Mouse (Mus musculus): ENCODE results near the gene Iqgap1.

The Iqgap1 gene

DNA sequence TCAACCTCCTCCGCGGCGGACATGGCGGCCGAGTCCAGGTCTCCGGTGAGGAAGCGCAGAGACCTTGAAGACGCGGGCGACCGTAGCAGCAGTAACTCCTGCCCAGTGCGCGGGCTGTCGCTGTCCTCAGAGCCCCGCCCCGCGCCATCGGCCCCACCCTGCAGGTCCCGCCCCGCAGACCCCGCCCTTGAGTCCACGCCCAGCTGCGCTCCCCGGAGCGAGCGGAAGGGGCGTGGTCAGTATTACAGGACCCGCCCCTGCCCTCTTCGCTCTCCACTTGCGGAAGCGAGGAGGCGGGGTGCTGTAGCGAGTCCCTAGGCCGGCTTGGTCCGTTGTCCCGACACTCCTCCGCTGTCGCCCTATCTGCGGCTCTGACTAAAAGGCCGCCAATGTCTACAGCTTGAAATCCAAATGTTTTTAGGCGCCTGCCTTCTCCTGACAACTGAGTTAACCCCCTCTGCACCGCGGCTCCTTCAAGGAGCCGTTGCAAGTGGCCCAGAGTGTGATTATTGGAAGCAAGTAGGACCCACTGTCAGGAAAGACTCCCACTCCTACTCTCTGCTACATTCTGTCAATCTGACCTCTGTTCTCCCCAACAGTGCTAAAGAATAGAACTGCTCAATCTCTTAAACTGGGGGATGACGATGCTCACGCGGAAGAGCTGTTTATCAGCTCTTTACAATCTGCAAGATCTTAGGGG is 22.5 kb downstream of the Iqgap1 start:
- DNase-seq (ENCODE audit: extremely low spot score): peak; percentile 99

GRCm38 (mm10) chr7:80802412-80803160 is 23.2 kb downstream of the Iqgap1 start:
- no peak for DNase-seq (ENCODE audit: extremely low spot score)

GRCm38 (mm10) chr7:80799307-80799706 is 26.5 kb downstream of the Iqgap1 start:
- DNase-seq (ENCODE audit: extremely low spot score): no peak

GRCm38 (mm10) chr7:80796805-80797567 is 28.8 kb downstream of the Iqgap1 start:
- no peak for DNase-seq (ENCODE audit: extremely low spot score)

DNA sequence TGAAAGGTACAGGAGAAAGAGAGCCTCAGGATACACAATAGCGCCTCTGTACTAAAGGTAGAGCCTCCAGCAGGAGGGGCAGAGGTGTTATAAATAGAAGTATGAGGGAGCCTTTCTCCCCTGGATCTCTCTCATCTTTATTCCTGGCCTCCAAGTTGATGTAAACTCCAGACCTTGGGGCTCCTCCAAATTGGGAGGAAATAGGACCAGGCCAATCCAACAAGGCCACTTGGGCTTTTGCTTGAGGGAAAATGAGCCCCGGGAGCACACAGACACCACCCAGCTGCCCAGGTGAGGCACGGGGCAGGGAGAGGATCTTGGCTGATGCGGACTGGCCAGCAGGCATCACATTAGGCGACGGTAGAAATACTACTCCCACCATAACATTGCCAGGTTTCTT is 29.5 kb downstream of the Iqgap1 start:
- no peak for DNase-seq (ENCODE audit: extremely low spot score)

DNA sequence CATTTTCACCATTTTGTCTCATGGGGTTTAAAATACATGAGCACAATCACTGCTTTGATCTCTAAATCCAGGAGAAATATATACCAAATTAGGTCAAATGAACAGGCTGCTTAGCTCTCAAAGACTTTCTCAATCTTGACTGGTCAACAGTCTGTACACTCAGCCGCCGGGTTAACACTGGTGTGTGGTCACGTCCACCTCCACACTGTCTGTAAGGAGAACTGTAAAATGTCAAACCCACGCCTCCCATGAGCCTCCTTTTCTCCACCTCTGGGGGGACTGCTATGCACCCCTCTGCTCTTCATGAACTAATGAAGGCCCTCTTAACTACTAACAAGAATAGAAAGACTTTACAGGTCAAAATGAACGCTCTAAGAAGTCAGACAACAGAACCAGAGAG is 36.2 kb downstream of the Iqgap1 start:
- no peak for DNase-seq (ENCODE audit: extremely low spot score)

DNA sequence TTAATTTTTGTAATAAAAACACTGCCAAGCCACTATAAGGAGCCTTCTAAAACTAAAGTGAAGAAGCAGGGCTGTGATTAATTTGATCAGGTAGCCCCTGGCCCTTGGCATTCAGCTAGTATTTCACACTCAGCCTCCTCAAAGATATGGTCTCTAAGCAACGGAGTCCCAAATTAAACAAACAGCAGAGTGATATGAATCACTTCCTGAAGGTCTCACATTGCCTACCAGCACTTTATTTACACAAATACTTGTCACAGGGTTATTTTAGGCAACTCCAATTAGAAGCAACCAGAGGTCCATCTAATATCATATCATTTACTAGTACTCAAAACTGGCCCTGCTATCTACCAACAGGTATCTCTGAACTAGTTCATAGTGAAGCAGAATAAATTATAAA is 36.7 kb downstream of the Iqgap1 start:
- DNase-seq (ENCODE audit: extremely low spot score): no peak

DNA sequence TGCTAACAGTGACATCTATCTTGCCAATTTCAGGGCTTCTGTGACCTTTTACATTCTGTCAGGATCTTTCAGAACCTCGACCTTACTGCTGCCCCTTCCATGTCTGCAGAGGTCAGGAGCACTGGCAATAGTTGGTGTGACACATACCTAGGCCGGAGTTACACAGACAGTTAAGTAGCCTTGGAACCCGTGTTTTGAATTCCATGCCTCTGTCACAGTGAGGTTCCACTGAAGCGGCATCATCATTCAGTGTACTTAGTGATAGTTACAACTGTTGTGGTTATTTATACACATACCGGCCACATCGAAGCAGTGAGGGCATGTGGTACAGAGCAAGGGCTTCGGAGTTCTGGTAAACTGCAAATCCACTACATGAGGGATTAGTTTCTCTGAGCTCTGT is 37.8 kb downstream of the Iqgap1 start:
- no peak for DNase-seq (ENCODE audit: extremely low spot score)

DNA sequence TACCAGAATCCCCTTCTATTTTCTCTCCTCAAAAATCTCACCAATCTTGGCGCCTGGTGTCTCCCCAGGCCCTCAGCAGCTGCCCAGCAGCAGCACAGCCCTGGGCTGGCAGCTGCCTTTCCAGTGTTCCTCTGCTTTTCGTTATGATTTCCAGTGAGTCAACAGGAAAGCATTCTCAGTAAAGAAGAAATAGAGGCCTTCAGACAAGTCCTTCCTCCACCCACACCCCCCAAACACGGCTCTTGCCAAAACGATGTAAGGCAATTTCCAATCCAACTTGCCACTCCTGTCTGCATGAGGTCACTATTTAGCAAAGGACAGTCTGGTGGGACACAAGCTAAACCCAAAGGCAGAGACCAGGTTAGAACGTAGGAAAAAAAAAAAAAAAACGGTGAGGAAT is 39.0 kb downstream of the Iqgap1 start:
- DNase-seq (ENCODE audit: extremely low spot score): no peak

- DNase-seq (ENCODE audit: extremely low spot score): no peak
Measured at GRCm38 (mm10) chr7:80783841-80784240, 41.9 kb downstream of the Iqgap1 start.

- no peak for DNase-seq (ENCODE audit: extremely low spot score)
Measured at GRCm38 (mm10) chr7:80782155-80783109, 43.3 kb downstream of the Iqgap1 start.

GRCm38 (mm10) chr7:80781444-80782120 is 44.2 kb downstream of the Iqgap1 start:
- DNase-seq (ENCODE audit: extremely low spot score): no peak

DNA sequence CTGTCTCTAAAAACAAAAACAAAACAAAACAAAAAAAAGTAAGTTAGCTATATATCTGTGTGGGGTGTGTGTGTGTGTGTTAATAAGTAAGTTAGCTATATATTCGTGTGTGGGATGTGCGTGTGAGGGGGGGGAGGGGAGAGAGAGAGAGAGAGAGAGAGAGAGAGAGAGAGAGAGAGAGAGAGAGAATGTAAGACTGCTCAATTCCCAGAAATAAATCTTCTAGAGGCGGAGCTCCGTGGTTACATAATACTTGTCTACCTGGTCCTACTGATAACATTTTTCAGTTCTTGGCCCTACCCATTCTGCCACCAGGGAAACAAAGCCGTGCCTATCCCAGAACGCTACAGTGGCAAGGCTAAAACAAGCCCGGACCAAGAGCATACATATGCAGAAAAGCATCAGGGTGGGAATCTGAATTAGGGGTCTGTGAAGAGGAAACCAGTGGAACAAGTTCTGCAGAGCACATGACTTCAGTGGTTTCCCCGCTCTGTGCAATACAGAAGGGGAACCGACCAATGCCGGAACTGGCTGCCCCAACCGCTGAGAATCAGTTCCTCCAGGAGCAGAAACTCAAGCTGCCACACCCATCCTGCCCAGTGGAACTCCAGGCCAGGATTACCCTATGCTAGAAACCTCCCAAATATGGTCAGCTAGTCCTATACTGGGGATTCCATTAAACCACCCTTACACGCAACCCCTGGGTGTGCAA is 46.7 kb downstream of the Iqgap1 start:
- DNase-seq (ENCODE audit: extremely low spot score): no peak

DNA sequence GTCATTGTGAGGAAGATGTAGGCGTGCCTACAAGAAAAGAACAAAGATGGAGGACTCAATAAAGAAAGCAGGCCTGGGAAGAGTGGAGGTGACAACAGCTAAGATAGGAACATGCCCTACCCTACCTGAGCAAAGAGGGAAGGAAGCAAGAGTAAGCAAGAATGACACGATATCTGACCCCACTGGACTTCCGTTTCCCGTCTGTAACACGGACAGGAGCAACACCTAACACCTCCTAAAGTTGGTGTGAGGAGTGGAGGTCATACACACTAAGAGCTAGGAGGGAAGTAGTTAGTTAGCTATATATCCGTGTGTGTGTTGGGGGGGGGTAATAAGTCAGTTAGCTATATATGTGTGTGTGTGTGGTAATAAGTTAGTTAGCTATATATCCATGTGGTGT is 47.4 kb downstream of the Iqgap1 start:
- no peak for DNase-seq (ENCODE audit: extremely low spot score)

- DNase-seq (ENCODE audit: extremely low spot score): no peak
Measured at GRCm38 (mm10) chr7:80777151-80777550, 48.6 kb downstream of the Iqgap1 start.

- DNase-seq (ENCODE audit: extremely low spot score): no peak
Measured at GRCm38 (mm10) chr7:80776090-80776489, 49.7 kb downstream of the Iqgap1 start.

DNA sequence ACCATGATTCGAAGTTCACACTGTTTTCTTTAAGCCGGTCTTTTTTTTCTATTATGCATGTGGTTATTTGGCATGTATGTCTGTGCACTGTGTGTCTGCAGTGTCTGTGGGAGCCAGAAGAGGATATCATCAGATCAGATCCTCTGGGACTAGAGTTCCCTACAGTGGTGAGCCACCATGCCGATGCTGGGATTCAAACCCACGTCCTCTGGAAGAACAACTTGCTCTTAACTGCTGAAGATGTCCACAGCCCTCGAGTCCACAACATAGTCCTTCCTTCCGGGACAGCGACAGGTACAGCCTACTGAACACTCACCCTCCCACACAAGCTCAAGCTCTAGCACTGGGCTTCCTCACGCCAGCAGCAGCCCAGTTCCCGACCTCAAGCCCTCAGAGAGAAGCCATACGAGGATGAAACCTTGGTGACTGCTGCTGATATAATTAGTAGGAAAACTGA is 50.3 kb downstream of the Iqgap1 start:
- DNase-seq (ENCODE audit: extremely low spot score): no peak

GRCm38 (mm10) chr7:80774615-80775447 is 50.9 kb downstream of the Iqgap1 start:
- DNase-seq (ENCODE audit: extremely low spot score): no peak

All from embryo, embryonic 9.5 days (tissue).